Mouse (Mus musculus) olfactory bulb, adult 2 months (tissue): Measurements from ENCODE around the gene Mrps21. TPM values are rescaled to one million over a fixed set of nuclear protein-coding genes. Genes with fewer than 3 reads are reported as not detected.
"Not testable (repeated sequence)": the region's sequence is repeated elsewhere in the genome, so short reads cannot be mapped to it uniquely, and the experiment has no call there.

Source experiments
- H3K27ac ChIP-seq: fragments of 200-500 bp; 2 replicates; pipeline ENCODE4 v1.5.1; 2012; ENCODE audit warnings: low read depth, low read length; ENCODE audit not compliant: insufficient read depth
- H3K4me1 ChIP-seq: fragments of 200-500 bp; 2 replicates; pipeline ENCODE4 v1.6.1; 2012; ENCODE audit warnings: low read length; ENCODE audit not compliant: control insufficient read depth, insufficient read depth
- H3K4me3 ChIP-seq: fragments of 200-500 bp; 2 replicates; pipeline ENCODE4 v1.5.1; 2012; ENCODE audit warnings: mild to moderate bottlenecking, low read depth, low read length, moderate library complexity; ENCODE audit not compliant: insufficient read depth
- CTCF ChIP-seq: fragments of 200-500 bp; IDR thresholded peaks from 2 replicates; pipeline ENCODE4 v1.5.1; 2012; ENCODE audit warnings: low read depth, mild to moderate bottlenecking, low read length, moderate library complexity; ENCODE audit not compliant: insufficient read depth
- POLR2A ChIP-seq: fragments of 200-500 bp; IDR thresholded peaks from 2 replicates; pipeline ENCODE4 v1.6.1; 2012; ENCODE audit warnings: mild to moderate bottlenecking, low read depth, low read length, moderate library complexity; ENCODE audit not compliant: insufficient read depth
- WGBS: fragments of 180-500 bp; shearing (Covaris S2); methylation state at CpG from one replicate; pipeline ENCODE4 v1.1.7; 2018; 5-methylcytosine and 5-hydroxymethylcytosine counted together
- polyA plus RNA-seq: library from polyadenylated mRNA; stranded (reverse); fragments of >200 nt; gene quantifications from 2 replicates; pipeline ENCODE4 v1.2.4, GENCODE M21; 2012; ENCODE audit warnings: low replicate concordance; ENCODE audit not compliant: missing spikeins, insufficient read depth, insufficient read length

The Mrps21 gene
- not detected in 2 replicates for polyA plus RNA-seq

DNA sequence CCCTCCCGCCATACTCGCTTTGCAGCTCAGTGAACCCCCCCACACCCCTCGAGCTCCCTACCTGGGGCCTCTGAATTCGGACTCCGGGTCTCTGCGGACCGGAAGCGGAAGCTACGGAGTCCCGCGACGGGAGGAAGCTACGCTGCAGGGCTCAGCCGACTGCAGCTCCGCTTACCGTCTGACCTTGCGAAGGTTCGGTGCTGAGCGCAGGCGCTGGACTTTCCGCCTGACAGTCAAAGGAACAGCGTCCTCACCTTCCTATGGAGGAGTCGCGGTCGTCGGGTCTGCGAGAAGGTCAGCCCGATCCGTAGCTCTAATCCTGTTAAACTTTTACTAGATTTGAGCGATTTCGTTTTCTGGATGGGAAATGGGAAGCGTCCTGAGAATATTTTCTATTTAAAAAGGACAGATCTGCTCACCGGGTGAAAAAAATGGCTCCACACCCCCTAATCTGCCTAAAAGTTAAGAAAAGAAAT is at the start of gene Mrps21:
TSS of gene Mrps21 (minus strand) at position 128 of the 476 bp plus-strand sequence.
- Histone ChIP-seq H3K4me3 (peak within 1 kb of the TSS; percentile 71), H3K4me1 (peaks cover 5% of the 10 kb centered on the region), H3K27ac (peak within 1 kb of the TSS; percentile 55; the same call in 1 of the 2 replicates)
- under 1% methylated on average over 33 of the region's 33 CpGs for WGBS
- TF ChIP-seq POLR2A (peak; percentile 70), CTCF (no peak)

DNA sequence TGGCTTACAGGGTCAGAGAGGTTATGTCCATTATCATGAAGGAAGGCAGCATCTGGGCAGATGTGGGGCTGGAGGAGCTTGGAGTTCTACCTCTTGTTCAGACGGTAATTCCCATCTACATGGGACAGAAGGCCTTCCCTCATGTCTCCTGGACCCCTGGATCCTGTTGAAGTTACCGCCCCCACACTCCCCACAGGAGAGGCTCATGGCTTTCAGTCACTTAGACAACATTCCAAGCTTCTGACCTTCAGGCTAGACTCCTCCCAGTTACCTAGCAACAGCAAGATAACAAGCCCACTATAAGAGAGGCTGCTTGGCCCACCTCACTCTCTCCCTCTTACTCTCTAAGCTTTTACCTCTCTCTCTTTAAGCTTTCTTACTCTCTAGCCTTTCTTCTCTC is 49.2 kb upstream of the Mrps21 start:
- not testable (repeated sequence) for H3K27ac ChIP-seq, H3K4me3 ChIP-seq, H3K4me1 ChIP-seq
- WGBS = 76% methylated on average over 2 of the region's 2 CpGs

DNA sequence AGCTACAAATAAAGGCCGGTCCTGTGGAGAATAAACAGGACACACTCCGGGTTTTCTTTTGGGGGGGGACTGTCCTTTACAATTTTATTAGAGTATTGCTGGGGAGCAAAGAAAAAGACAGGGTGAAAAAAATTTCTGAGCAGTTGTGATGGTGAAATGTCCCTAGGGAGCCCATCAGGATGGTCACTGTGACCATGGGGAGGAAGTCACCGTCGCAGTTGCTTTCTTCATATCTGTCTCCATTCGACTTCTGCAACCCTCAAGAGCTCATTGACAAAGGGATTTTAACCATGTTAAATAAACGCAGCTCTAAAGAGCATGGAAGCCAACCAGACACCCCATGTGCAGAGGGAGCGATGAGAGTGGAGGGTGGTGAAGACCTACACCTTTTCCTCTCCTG is 45.4 kb upstream of the Mrps21 start:
- TF ChIP-seq CTCF = no peak
- no peak for TF ChIP-seq POLR2A

DNA sequence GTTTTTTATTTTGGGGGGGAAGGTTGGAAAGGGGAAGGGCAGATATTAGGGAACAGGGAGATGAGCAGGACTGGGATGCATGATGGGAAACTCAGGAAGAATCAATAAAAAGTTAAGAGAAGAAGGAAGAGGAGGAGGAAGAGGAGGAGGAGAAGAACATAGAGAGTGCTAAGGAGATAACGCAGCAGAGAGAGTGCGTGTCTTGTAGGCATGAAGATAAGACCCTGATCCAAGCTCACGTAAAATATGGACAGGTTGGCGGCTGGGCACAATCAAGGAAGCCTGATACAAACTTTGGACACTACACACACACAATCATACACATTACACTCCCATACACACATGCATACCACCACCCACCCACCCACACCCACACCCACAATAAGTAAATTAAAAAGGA is 43.4 kb upstream of the Mrps21 start:
- 97% methylated on average over 4 of the region's 4 CpGs for WGBS
- Histone ChIP-seq H3K27ac (no peak overlapping the region), H3K4me3 (no peak overlapping the region), H3K4me1 (peaks cover 8% of the 10 kb centered on the region)
- TF ChIP-seq CTCF (no peak), POLR2A (no peak)

More for the DNA sequence above, 45.4 kb upstream of the Mrps21 start:
- WGBS = 81% methylated on average over 7 of the region's 7 CpGs
- Histone ChIP-seq H3K27ac (no peak overlapping the region), H3K4me3 (no peak overlapping the region), H3K4me1 (peaks cover 6% of the 10 kb centered on the region)

DNA sequence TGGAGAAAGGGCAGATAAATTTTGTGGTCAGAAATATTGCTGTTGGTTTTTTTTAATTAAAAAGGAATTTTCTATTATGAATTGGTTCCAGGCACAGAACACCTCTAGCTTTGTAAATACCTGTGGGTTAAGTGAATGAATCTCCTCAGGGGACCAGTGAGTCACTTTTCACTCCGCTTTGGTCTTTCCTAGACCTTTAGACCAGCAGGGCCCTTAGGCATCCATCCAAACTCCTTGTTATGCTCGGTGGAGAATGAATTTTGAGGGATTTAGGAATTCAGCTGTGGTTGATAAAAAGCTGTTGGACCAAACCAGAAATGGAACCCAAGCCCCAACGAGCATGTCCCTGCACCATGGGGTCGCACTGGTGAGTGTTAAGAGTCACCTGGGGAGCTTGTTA is 36.3 kb upstream of the Mrps21 start:
- peaks cover 15% of the 10 kb centered on the region for H3K4me1 ChIP-seq
- WGBS = 43% methylated on average over 4 of the region's 4 CpGs

DNA sequence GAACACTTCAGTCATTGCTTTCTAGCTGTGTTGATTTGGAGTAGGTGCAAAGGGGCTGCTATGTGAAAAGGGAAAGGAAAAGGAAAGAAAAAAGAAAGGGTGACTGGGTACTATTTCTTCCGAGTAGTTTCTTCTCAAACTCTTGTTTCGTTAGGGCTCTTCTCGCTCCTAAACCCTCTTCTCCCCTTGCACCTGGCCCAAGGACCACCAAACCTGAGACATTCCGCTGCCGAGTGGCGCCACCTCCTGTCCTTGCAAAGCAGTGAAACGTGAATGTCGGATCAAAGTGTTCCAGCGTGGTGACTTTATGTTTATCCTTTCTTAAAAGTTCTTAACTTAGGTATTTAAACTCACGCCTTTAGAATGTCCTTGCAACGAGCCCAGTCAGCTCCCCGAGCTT is 35.5 kb upstream of the Mrps21 start:
- H3K4me3 ChIP-seq = no peak overlapping the region
- TF ChIP-seq CTCF = peak; percentile 74
- TF ChIP-seq POLR2A = no peak
- H3K4me1 ChIP-seq = peaks cover 15% of the 10 kb centered on the region
- WGBS = under 1% methylated on average over 12 of the region's 12 CpGs
- no peak overlapping the region for H3K27ac ChIP-seq

More for the DNA sequence above, 36.3 kb upstream of the Mrps21 start:
- no peak for TF ChIP-seq POLR2A
- Histone ChIP-seq H3K27ac (no peak overlapping the region), H3K4me3 (no peak overlapping the region)

DNA sequence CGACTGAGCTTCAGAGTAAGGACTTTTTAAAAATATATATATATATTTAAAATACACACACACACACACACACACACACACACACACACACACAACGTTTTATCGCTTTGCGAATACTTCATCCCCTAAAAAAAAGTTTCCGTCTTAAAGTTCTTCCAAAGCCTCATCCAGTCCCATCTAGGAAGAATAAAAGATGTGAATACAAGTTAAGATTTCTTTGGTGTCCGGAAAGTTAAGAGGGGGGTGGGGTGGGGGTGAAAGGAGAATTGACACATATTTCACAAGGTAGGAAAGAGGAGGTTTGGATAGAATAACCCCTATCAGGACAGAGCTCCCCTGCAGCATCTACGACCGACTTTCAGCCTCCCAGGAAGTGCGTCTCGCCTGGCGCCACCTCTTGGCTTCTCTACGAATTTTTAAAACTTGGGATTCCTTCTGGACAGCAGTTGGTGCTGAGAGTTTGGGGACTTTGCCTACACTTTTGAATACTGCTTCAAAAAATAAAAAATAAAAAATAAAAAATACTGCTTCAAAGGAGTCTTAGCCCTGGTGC is 34.7 kb upstream of the Mrps21 start:
- Histone ChIP-seq H3K4me1 (peaks cover 15% of the 10 kb centered on the region), H3K27ac (no peak overlapping the region), H3K4me3 (no peak overlapping the region)
- peak; percentile 33; the same call in 1 of the 2 replicates for TF ChIP-seq CTCF
- no peak for TF ChIP-seq POLR2A
- WGBS = under 1% methylated on average over 12 of the region's 12 CpGs

GRCm38 (mm10) chr3:95905146-95905939 is 34.0 kb upstream of the Mrps21 start:
- WGBS = 1% methylated on average over 18 of the region's 18 CpGs
- H3K27ac ChIP-seq = no peak overlapping the region

GRCm38 (mm10) chr3:95904568-95904967 is 33.2 kb upstream of the Mrps21 start, which contains the start of gene Car14:
Gene Car14 (minus strand): TSS chr3:95904691.
- no peak within 1 kb of the TSS for H3K27ac ChIP-seq

More at GRCm38 (mm10) chr3:95905146-95905939, 34.0 kb upstream of the Mrps21 start:
- Histone ChIP-seq H3K4me1 (peaks cover 13% of the 10 kb centered on the region), H3K4me3 (no peak overlapping the region)
- no peak for TF ChIP-seq POLR2A
- TF ChIP-seq CTCF = no peak

More at GRCm38 (mm10) chr3:95904568-95904967, 33.2 kb upstream of the Mrps21 start, which contains the start of gene Car14:
- WGBS = 4% methylated on average over 15 of the region's 15 CpGs
- H3K4me1 ChIP-seq = peaks cover 11% of the 10 kb centered on the region
- peak within 1 kb of the TSS; percentile 8; the same call in 1 of the 2 replicates for H3K4me3 ChIP-seq
- TF ChIP-seq CTCF (no peak), POLR2A (no peak)
